Mouse (Mus musculus): ENCODE measurements around the gene Msl1.
A peak's percentile ranks its signal among the peaks of the same experiment; 100 is the strongest.

The Msl1 gene

GRCm38 (mm10) chr11:98764746-98765145 is 30.6 kb upstream of the Msl1 start:
- no peak for DNase-seq

- no peak for DNase-seq
These were observed 29.7 kb upstream of the Msl1 start for GRCm38 (mm10) chr11:98765421-98766309.

GRCm38 (mm10) chr11:98766346-98766745 is 29.0 kb upstream of the Msl1 start:
- no peak for DNase-seq

- DNase-seq: no peak
These were observed 28.5 kb upstream of the Msl1 start for GRCm38 (mm10) chr11:98766816-98767215.

- no peak for DNase-seq
These were observed 28.0 kb upstream of the Msl1 start for GRCm38 (mm10) chr11:98767276-98767675.

GRCm38 (mm10) chr11:98767713-98768112 is 27.6 kb upstream of the Msl1 start:
- no peak for DNase-seq

GRCm38 (mm10) chr11:98768127-98769006 is 26.9 kb upstream of the Msl1 start:
- peak; percentile 54 for DNase-seq

- DNase-seq: no peak
These were observed 26.0 kb upstream of the Msl1 start for GRCm38 (mm10) chr11:98769007-98769954.

- no peak for DNase-seq
These were observed 25.0 kb upstream of the Msl1 start for GRCm38 (mm10) chr11:98770096-98770975.

- DNase-seq: no peak
These were observed 24.2 kb upstream of the Msl1 start for GRCm38 (mm10) chr11:98771131-98771530.

- no peak for DNase-seq
These were observed 23.3 kb upstream of the Msl1 start for GRCm38 (mm10) chr11:98771844-98772525.

GRCm38 (mm10) chr11:98772667-98773171 is 22.6 kb upstream of the Msl1 start:
- no peak for DNase-seq

GRCm38 (mm10) chr11:98773635-98774295 is 21.6 kb upstream of the Msl1 start:
- DNase-seq: peak; percentile 99

GRCm38 (mm10) chr11:98774582-98775347 is 20.6 kb upstream of the Msl1 start, which contains the start of gene Nr1d1:
Gene Nr1d1, minus strand, starts transcription at chr11:98775333.
- DNase-seq: no peak

GRCm38 (mm10) chr11:98775348-98776051 is 19.8 kb upstream of the Msl1 start:
- peak; percentile 99 for DNase-seq

- no peak for DNase-seq
These were observed 19.1 kb upstream of the Msl1 start for GRCm38 (mm10) chr11:98776052-98776764.

- DNase-seq: no peak
These were observed 18.3 kb upstream of the Msl1 start for GRCm38 (mm10) chr11:98776843-98777590.

Data from cerebellum, adult 8-10 months (tissue).